Mouse (Mus musculus) cerebellum, postnatal 36 days (tissue): ENCODE measurements at regions not wholly inside any gene's neighbourhood (a gene's known extent, or its start where the extent isn't known, plus 50 kb on each side); places are given as distances from the start of the nearest gene placed in this dataset.

Experiments used
- DNase-seq, 2 experiments: peaks; one replicate each; pipeline ENCODE4 v3.0.0; 2021 to 2022; ENCODE audit warnings: mixed read lengths in 2 of 2

DNA sequence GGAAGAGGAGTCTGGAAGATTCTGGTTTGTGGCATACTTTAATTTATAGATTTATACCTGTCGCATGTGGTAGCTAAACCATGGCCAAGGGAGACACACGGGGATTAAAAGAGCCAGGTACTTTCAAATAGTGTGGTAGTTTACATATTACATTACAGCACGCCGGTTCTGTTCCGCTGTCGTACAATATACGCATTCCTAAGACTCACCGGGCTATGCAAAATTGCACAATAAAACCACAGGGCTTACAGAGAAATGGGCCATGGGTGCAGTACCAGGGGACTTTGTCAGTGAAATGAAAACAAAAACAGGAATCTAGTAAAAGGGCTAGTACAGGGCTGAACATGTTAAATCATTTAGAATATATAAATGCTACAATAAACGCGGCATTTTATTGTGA lies 100.6 kb downstream of the Tmem30b start:
- no peak for DNase-seq

DNA sequence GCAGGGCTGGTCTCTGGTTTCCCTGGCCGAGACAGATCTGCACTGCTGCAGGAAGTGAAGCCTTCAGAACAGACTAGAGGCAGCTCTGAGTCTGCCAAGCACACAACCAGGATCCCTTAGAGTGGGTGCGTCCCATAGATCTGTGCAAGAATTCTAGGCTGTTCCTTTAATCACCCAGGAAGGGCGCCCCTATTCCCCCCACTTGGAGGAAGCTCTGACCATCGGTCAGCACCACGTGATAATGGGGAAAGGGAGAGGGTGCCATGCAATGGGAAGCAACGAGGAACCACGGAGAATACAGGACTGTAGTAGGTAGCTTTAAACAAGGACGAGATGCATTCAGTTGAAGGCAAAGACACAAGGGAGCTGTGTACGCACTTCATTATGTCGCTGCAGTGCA lies 101.1 kb downstream of the Tmem30b start:
- no peak for DNase-seq

GRCm38 (mm10) chr12:73441326-73441725 lies 104.9 kb downstream of the Tmem30b start:
- DNase-seq: no peak

- DNase-seq: no peak
Measured at GRCm38 (mm10) chr12:73434684-73435083, 111.5 kb downstream of the Tmem30b start.

GRCm38 (mm10) chr12:73432546-73432945 lies 113.6 kb downstream of the Tmem30b start:
- no peak for DNase-seq

DNA sequence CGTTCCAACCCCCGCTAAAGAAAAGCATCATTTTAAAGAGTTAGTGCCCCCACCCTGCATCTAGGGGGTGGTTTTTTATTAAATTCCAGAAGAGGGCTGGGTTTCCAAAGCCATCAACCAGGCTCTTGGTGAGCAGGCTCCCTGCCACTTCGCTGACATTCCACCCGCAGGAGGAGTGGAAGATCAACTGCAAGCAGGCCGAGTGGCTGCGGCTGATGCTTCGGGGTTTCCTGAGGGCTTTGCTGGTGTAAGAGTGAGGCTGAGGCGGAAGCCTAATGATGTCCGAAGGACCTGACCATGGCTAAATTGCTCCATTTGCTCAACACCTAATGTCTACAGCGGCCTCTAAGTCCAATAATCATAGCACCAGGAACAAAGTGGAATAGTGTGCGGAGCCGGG lies 118.0 kb downstream of the Tmem30b start:
- DNase-seq: no peak

- no peak for DNase-seq
Measured at GRCm38 (mm10) chr12:73424814-73425213, 121.4 kb downstream of the Tmem30b start.

GRCm38 (mm10) chr12:73417101-73417500 lies 129.1 kb downstream of the Tmem30b start:
- no peak for DNase-seq

GRCm38 (mm10) chr12:73416367-73416897 lies 129.8 kb downstream of the Tmem30b start:
- no peak for DNase-seq

DNA sequence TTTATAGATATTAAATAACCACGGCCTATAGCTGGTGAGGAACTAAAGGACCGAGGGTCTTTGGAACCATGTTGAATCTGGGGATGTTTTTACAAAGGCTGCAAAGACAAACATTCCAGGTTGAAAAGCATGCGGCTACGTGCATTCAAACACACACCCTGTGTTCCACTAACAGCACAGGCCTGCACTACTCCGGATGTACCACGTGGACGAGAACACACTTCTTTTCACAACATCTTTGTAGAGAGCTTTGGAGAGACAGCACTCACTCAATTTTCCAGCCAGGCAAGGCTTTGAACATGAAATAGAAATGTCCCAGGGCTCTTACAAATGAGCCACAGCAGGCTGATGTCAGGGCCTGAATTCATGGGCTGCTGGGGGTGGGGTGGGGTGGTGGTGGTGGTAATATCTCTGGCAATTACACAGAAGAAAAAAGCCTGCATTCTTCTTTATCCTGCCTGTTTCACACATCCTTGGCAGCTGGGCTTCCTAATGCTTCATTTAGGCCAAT lies 129.3 kb downstream of the Slc38a6 start:
- no peak for DNase-seq

- no peak for DNase-seq
Measured at GRCm38 (mm10) chr12:73413439-73414196, 127.0 kb downstream of the Slc38a6 start.

- DNase-seq: no peak
Measured at GRCm38 (mm10) chr12:73412500-73412899, 125.9 kb downstream of the Slc38a6 start.

DNA sequence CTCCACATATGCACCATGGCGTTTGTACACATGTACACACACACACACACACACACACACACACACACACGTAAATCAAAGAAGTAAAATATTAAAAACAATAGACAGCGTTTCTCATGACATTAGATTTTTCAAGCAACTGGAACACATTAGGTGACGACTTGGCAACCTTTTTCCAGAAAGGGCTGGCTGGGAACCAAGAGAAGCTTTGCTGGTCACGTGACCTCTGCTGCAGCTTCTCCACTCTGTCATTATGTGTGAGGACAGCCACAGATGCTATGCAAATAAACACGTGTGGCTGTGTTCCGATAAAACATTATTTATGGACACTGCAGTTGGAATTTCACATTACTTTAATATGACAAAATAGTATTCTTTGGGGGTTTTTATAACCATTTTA lies 124.3 kb downstream of the Slc38a6 start:
- DNase-seq: no peak

DNA sequence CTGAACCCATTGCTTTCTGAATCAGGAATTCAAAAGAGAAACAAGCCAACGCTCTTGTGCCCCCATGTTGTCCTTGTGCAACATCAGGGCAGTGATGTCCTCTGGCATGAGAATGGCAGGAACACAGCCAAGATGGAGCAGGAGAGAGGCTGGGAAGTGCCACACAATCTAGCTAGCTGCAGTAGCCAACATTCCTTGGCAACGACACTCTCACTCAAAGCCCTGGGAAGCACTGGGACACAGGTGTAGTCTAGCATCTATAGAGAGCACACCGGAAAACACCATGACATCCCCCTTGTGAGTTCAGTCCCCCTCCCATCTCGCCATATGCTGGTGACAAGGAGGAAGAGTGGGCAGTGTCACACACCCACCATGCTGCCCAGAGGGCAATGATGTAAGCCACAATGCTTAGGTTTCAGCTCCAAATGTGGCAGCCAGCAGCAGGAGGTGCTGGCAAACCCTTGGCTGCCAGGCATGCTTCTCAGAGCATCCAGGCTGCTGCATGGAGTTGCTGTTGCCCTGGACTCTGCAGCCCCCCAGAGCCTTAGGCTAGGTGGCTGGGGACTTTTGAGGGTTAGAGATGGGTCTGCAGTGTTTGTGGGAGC lies 123.0 kb downstream of the Slc38a6 start:
- no peak for DNase-seq

DNA sequence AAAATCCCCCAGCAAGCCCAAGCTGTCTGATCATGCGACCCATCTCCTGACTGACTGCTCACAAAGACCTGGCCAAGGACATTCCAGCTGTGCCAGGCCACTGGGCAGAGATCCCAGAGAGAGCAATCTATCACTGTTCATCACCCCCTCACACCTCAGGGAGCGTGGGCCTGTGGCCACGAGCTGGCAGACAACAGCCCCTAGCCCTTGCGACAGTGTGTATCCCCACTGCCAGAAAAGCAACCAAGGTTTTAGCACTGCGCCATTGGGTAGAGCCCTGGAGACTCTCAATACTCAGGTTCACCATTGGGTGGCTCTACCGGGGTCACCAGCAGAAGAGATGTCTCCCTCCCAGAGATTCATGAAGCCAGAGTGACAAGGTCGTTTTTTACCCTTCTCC lies 122.0 kb downstream of the Slc38a6 start:
- no peak for DNase-seq

DNA sequence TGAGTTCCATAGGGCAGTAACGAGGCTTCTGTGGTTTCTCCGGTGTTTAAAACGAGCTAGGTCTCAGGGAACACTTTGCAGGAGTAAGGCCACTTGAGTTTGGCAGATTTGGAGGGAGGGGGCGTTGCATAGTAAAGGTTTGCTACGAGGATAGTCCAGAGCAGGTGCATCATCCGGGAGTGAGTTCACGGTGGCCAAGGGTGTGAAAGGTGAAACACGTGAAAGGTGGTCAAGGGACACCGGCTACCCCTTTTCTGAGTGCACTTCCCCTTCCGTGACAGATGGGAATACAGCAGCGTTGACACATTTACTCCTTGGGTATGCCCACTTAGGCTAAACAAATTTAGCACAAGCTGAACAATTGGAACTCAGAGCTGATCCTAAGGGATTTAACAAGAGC lies 121.6 kb downstream of the Slc38a6 start:
- no peak for DNase-seq

DNA sequence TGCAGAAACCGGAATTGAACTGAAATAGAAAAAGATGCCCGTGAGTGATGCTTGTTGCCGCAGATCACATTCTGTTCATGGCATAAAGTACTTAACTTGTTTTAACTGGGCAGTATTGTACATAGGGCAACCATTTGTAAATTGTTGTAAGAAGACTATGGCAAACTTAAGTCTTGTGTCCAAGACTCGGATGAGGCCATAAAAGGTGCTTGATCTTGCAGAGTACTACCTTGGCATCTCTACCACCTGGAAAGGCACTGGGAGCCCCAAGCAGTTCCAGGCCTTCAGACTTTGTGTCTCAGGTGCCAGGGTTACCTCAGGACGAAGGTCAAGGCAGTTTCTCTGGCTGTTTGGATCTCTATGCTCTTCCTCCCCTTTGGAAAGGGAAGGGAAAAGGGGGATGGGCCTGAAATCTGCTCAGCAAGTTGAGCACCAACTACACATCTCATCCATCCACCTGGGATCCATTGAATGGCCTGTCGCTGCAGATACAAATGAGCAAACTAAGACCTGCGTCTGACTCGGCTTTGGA lies 120.0 kb downstream of the Slc38a6 start:
- no peak for DNase-seq

DNA sequence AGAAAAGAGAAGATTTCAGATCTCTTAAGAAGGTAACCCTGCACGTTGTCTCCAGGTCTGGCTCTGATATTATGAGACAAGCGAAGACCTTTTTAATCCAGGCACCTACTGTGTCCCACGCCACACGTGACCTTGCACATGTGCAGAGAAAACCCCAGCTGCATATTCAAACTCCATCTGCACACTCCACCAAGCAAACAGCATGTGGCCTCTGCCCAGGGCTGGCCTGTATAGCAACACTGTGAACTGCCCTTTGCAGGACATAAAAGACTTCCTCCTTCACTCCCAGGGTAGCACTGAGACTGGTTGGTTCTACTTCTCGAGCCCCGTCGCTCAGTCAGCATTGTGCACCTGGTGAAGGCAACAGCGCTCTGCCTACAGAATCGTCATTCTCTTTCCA lies 119.0 kb downstream of the Slc38a6 start:
- no peak for DNase-seq

DNA sequence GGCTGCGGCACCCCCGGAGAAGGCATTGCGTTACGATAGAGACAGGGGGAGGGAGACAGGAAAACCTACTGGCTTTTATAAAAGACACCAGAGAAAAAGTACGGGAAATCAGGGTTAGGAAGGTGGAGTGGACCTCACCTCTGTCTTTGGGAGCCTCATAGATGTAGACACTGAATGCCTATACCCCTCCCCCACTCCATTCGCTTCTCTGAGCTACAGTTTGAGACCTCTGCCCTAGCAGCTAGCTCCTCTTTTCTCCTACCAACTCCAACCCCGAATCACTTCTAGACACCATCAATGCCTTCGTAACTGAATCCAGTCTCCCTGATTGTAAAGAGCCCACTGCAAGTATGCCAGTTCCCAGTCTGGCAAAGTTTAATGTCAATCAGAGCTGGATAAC lies 118.5 kb downstream of the Slc38a6 start:
- DNase-seq: no peak

- DNase-seq: no peak
Measured at GRCm38 (mm10) chr12:73403906-73404474, 117.4 kb downstream of the Slc38a6 start.
